Mouse (Mus musculus) liver, embryonic 14.5 days (tissue): ENCODE data around the gene St6galnac3.

Experiments used
- CTCF ChIP-seq: IDR thresholded peaks from 2 replicates; pipeline ENCODE4 v1.5.1; 2016; ENCODE audit warnings: antibody characterized with exemption, low read depth, control low read depth
- EP300 ChIP-seq: IDR thresholded peaks from 2 replicates; pipeline ENCODE4 v1.6.1; 2016; ENCODE audit warnings: antibody characterized with exemption, low read depth

GRCm38 (mm10) chr3:153643822-153644519 is 81.0 kb downstream of the St6galnac3 start:
- TF ChIP-seq CTCF (no peak), EP300 (no peak)
